Mouse (Mus musculus) left cerebral cortex, postnatal 14 days (tissue): ENCODE results near the gene Gm21190. TPM values are rescaled to one million over a fixed set of nuclear protein-coding genes. Genes with fewer than 3 reads are reported as not detected.
"Not testable (repeated sequence)": the region's sequence is repeated elsewhere in the genome, so short reads cannot be mapped to it uniquely, and the experiment has no call there.

ENCODE experiments used
- DNase-seq, 2 experiments: peaks; one replicate each; pipeline ENCODE4 v3.0.0; 2021 to 2022; ENCODE audit warnings: low spot score in 2 of 2, mixed read lengths in 1 of 2
- intact Hi-C: fragments of 180-260 bp; cut with DNase I; formaldehyde crosslinking; loops from one replicate; pipeline ENCODE4 v1.15.1; 2025
- total RNA-seq, 2 experiments: library from RNA; stranded (reverse); gene quantifications; 2 replicates each; pipeline ENCODE4 v1.2.3; 2021

Gene Gm21190
- total RNA-seq, 2 experiments from 2014 or later: not detected

- peak in 1 of 2 experiments; percentile 38 for DNase-seq
- intact Hi-C loops: not testable (repeated sequence)
Observed at GRCm38 (mm10) chr5:15498774-15499400, 30.1 kb downstream of the Gm21190 start.

GRCm38 (mm10) chr5:15498350-15498749 is 30.7 kb downstream of the Gm21190 start:
- intact Hi-C loops, DNase-seq: not testable (repeated sequence)

- intact Hi-C loops, DNase-seq: not testable (repeated sequence)
Observed at GRCm38 (mm10) chr5:15490934-15491333, 38.1 kb downstream of the Gm21190 start.

- no peak for DNase-seq
- intact Hi-C loops: no loop called here
Observed at GRCm38 (mm10) chr5:15488743-15489142, 40.3 kb downstream of the Gm21190 start.

- intact Hi-C loops: not testable (repeated sequence)
Observed at GRCm38 (mm10) chr5:15484616-15485015, 44.4 kb downstream of the Gm21190 start.

GRCm38 (mm10) chr5:15483576-15483975 is 45.4 kb downstream of the Gm21190 start:
- intact Hi-C loops, DNase-seq: not testable (repeated sequence)

More at GRCm38 (mm10) chr5:15484616-15485015, 44.4 kb downstream of the Gm21190 start:
- DNase-seq: not testable (repeated sequence)

GRCm38 (mm10) chr5:15482815-15483214 is 46.2 kb downstream of the Gm21190 start:
- intact Hi-C loops, DNase-seq: not testable (repeated sequence)

GRCm38 (mm10) chr5:15476423-15476822 is 52.6 kb downstream of the Gm21190 start, which contains the start of gene Gm21149:
Gene Gm21149, minus strand, starts transcription at chr5:15476523.
- DNase-seq, intact Hi-C loops: not testable (repeated sequence)

Other genes with a start within 250 kb of the Gm21190 start
- gene Gm21149, start 52.7 kb downstream of the Gm21190 start, total RNA-seq: not detected
- gene Gm21083, start 48.1 kb upstream of the Gm21190 start, total RNA-seq: not detected
- not detected for gene Speer4d, start 89.8 kb upstream of the Gm21190 start, total RNA-seq
- gene 4930572O03Rik, start 127.8 kb upstream of the Gm21190 start, total RNA-seq: not detected
- gene Speer4c, start 185.0 kb upstream of the Gm21190 start, total RNA-seq: not detected